Mouse (Mus musculus) testis, adult 10 weeks (tissue): ENCODE measurements around the gene Parp12. TPM values are rescaled to one million over a fixed set of nuclear protein-coding genes. Genes with fewer than 3 reads are reported as not detected.

Experiments
- polyA plus RNA-seq: library from polyadenylated mRNA; stranded (reverse); fragments of 350-450 nt; fragmentation: Illumina TruSeq; extraction: RNeasy Lipid Tissue Mini Kit (QIAGEN cat#74804); gene quantifications from one replicate; pipeline ENCODE4 v1.2.3, GENCODE M21; 2014; ENCODE audit warnings: low read depth, low replicate concordance

Gene Parp12
- polyA plus RNA-seq, result 40.4 TPM

DNA sequence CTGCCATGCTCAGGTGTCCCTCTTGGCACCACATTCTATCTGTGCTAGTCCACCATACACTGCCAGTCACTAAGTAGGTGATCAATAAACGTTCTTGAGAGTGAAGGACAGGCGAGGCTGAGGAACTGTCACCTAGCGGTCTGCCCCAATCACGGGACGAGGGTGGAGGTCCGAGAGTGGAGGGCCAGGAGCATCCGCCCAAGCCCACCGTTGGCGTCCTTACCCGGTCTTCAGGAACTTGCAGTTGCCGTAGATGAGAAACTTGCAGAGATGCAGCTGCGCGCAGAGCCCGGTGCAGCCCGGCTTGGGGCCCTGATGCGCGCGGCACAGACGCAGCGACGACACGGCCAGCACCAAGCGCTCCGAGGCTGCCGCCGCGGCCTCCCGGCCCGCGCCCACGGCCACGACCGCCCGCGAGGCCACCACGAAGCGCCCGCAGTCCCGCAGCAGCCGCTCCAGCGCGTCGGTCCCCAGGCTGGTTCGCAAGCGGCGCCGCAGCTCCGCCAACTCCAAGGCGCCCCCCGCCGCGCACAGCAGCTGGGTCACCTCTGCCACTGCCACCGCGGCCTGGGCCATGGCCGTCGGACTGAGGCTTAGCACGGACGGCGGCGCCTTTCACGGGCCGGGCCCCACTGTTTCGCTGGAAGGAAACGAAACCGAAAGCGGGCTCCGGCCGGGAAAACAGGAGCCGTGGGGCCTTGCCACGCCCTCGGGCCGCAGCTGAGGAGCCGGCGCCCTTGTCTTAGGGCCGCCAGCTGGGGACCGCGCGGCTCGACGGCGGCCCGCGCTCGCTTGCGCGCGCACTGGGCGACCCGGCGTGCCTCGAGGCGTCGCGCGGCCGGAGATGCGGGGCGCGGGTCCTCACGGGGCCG, at the start of gene Parp12:
Parp12 (minus strand) TSS at position 766 of the 872 bp plus-strand sequence.

Other genes with a start within 250 kb of the Parp12 start
- gene Tbxas1, start 242.9 kb downstream of the Parp12 start, polyA plus RNA-seq, result 0.32 TPM
- 18.3 TPM for gene Hipk2, start 242.2 kb downstream of the Parp12 start, polyA plus RNA-seq
- gene Kdm7a, start 88.4 kb upstream of the Parp12 start, polyA plus RNA-seq, result 44.3 TPM